Mouse (Mus musculus): Measurements from ENCODE around the gene Ccdc92b.

DNA sequence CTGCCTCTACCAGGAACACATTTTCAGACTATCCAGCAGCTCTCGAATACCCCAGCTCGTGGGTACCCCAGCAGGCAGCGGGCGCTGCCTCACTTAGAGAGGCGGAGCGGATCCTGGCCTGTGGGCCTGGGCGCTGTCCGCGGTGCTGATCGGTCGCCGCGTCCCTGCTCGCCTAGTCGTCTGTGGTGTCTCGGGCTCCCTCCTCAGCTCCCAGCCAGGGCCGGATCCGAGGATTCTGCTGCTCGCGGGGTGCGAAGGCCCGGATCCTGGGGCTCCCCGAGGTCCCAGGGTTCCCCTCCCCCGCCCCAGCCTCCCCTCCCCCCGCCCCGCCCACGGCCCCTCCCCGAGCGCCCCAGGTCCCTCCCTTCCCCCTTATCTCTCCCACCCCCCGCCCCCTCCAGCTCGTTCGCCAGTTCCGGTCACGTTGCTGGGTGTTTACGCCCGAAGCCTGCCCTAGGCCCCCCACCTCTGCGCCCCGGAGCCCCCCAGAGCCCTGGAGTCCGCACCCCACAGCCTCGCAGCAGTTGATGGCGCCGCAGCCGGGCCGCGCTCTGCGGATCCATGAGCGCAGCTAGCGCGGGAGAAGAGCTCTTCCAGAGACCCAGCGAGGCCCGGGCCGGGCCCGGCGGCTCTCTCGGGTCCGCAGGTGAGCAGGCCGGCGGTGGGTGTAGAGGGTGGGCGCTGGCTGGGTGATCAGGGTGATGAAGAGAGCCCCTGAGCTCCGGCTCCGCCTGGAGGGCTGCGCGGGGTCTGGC is at the start of gene Ccdc92b:
- no peak for TF ChIP-seq CTCF (IDR thresholded peaks at IDR 0.05; ENCODE audit: low read depth, low read length)
- no peak for TF ChIP-seq POLR2A (IDR thresholded peaks at IDR 0.05; ENCODE audit: extremely low read depth, insufficient read depth, low read length)

All from liver, adult 2 months (tissue).